Mouse (Mus musculus): Measurements from ENCODE around the gene Ccl8. TPM values are rescaled to one million over a fixed set of nuclear protein-coding genes. Genes with fewer than 3 reads are reported as not detected.

Ccl8 gene
- total RNA-seq, 2 experiments from 2014 or later = 0.70 TPM; not detected in 1

Other genes with a start within 250 kb of the Ccl8 start
- 1 to 10 TPM; 1.7 TPM for gene Asic2, start 146.7 kb upstream of the Ccl8 start, total RNA-seq (2021)
- gene Ccl2, start 79.6 kb upstream of the Ccl8 start, total RNA-seq (2021) = 1 to 10 TPM; 1.2 to 1.3 TPM
- gene Gm17268, start 76.6 kb upstream of the Ccl8 start, total RNA-seq (2021) = not detected
- gene Ccl7, start 69.5 kb upstream of the Ccl8 start, total RNA-seq (2021) = 1 to 10 TPM in 1 of 2 experiments, under 1 TPM in 1; 0.95 to 1.9 TPM
- 1 to 10 TPM; 4.2 to 7.5 TPM for gene Ccl11, start 57.4 kb upstream of the Ccl8 start, total RNA-seq (2021)
- gene Ccl12, start 13.3 kb upstream of the Ccl8 start, total RNA-seq (2021) = not detected
- not detected for gene Ccl1, start 190.5 kb downstream of the Ccl8 start, total RNA-seq (2021)

Measured in adrenal gland, postnatal 36 days (tissue).